Mouse (Mus musculus): ENCODE measurements around the gene Sh3glb1. TPM values are rescaled to one million over a fixed set of nuclear protein-coding genes. Genes with fewer than 3 reads are reported as not detected.

The Sh3glb1 gene
- total and polyA plus RNA-seq, 3 experiments: 52.0 to 189 (median 112) TPM

DNA sequence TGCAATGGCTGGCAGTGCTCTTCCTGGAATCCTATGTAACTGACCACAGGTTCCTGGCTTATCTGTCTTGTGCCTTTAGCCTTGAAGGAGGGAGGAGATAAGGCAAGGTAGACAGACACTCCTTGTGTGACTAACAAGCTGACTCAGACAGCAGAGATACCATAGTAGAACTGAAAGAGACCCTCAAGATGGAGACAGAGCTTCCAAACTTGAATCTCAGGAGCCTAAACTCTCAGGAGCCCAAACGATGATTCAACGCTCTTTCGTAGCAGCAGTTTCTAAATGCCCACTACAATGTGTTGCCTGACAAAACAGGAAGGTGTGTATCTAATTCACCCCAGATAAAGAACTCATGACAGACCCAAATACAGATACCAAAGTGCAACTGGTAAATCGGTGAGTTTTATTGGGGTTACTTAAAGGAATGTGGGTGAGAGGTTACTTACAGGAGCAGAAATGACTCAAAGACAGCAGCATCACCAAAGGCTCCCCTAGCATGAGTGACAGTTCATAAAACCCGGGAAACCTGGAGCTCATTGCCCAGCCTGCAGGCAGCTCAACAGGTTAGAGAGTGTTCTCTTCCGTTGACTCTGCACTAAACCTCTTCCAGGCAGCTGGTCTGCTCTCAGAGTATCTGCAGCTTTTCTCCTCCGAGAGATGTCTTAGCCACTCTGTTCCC lies 56.6 kb downstream of the Sh3glb1 start:
- Histone ChIP-seq H3K9me3 (replicated peaks; ENCODE audit: low read length) (no peaks in the 10 kb centered on the region), H3K9ac (ENCODE audit: insufficient read depth, low read depth) (no peak overlapping the region), H3K27me3 (replicated peaks) (no peaks in the 10 kb centered on the region), H3K4me2 (ENCODE audit: insufficient read depth, low read depth, poor library complexity, severe bottlenecking) (no peak overlapping the region), H3K36me3 (replicated peaks in 1 of 2; ENCODE audit: control insufficient read depth in 1 of 2, insufficient read depth in 1 of 2, low read length in 1 of 2) (no peaks in the 10 kb centered on the region), H3K27ac (ENCODE audit: insufficient read depth, low read depth) (no peak overlapping the region), H3K4me1 (ENCODE audit: control insufficient read depth in 1 of 2, insufficient read depth in 2 of 2) (no peaks in the 10 kb centered on the region), H3K79me2 (replicated peaks; ENCODE audit: control insufficient read depth, extremely low read depth, insufficient read depth, poor library complexity, severe bottlenecking) (no peaks in the 10 kb centered on the region), H3K4me3 (replicated peaks in 1 of 3; ENCODE audit: low read depth in 2 of 3, low read length in 2 of 3, poor library complexity in 1 of 3) (no peak overlapping the region)
- DNase-seq (ENCODE audit: extremely low read depth): no peak
- dilution Hi-C loops (cut with MboI; ENCODE audit: extremely low pct_ligation_motif_present, extremely low pct_unique_long_range_greater_than_20kb, low sequenced_read_pairs) (no loop called here), in situ Hi-C loops (cut with MboI; ENCODE audit: low pct_ligation_motif_present, low pct_unique_long_range_greater_than_20kb, low sequenced_read_pairs) (no loop called here)
- TF ChIP-seq JUND (conservative IDR thresholded peaks at IDR 0.05; ENCODE audit: low read depth, low read length) (no peak), MAX (IDR thresholded peaks at IDR 0.05; ENCODE audit: low read length) (no peak), KAT2A (IDR thresholded peaks at IDR 0.05; ENCODE audit: insufficient replicate concordance, low read length) (no peak), RAD21 (IDR thresholded peaks at IDR 0.05; ENCODE audit: low read depth, low read length) (no peak)

DNA sequence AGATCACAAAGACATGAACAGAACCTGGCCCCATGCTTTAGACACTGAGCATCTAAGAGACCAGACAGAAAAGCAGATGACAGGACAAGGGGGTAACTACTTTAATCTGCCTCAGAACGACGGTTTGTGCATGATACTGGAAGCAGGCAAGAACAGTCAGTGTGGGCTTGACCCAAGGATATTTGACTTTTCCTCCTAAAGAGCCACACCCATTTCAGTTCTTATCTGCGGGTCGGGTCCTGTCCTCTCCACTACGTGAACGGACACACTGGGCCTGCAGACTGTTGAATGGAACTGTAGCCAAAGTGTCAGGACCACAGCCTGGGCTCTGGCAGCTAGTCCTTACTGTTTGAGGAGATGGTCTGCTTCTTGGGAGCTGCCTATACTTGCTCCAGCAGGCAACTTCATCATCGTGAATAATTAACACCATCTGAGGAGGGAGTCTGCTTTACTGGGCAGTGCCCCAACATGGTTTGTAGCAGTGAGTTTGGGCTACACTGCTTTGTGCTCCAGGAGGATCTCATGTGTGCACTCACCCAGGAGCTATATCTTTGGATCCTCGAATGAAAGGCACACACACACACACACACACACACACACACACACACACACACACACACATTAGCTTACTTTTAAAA lies 57.8 kb downstream of the Sh3glb1 start:
- no peak for TF ChIP-seq ZC3H11A (IDR thresholded peaks at IDR 0.05; ENCODE audit: low read depth, low read length)
- no peak for TF ChIP-seq USF1 (IDR thresholded peaks at IDR 0.05; ENCODE audit: low read depth, low read length)
- no peak for TF ChIP-seq USF2 (conservative IDR thresholded peaks at IDR 0.05; ENCODE audit: low read depth, low read length)
- TF ChIP-seq NRF1 (IDR thresholded peaks at IDR 0.05; ENCODE audit: low read depth, low read length): no peak
- TF ChIP-seq ZMIZ1 (IDR thresholded peaks at IDR 0.05; ENCODE audit: low read depth, low read length): no peak
- no peak for TF ChIP-seq MAFK (IDR thresholded peaks at IDR 0.05; ENCODE audit: insufficient replicate concordance, low read length)
- TF ChIP-seq TBP (conservative IDR thresholded peaks at IDR 0.05; ENCODE audit: low read depth, low read length): no peak
- no peak for TF ChIP-seq POLR2A (IDR thresholded peaks at IDR 0.05; ENCODE audit: low read depth, low read length)
- no peak for TF ChIP-seq ETS1 (conservative IDR thresholded peaks at IDR 0.05; ENCODE audit: low read depth, low read length)
- TF ChIP-seq JUND (conservative IDR thresholded peaks at IDR 0.05; ENCODE audit: low read depth, low read length): no peak
- TF ChIP-seq JUN (IDR thresholded peaks at IDR 0.05; ENCODE audit: insufficient read depth, low read depth, low read length): no peak
- no peak for TF ChIP-seq BHLHE40 (IDR thresholded peaks at IDR 0.05; ENCODE audit: low read depth, low read length)
- TF ChIP-seq RCOR1 (conservative IDR thresholded peaks at IDR 0.05; ENCODE audit: low read depth, low read length): no peak
- TF ChIP-seq GABPA (IDR thresholded peaks at IDR 0.05; ENCODE audit: insufficient replicate concordance, low read depth, low read length): no peak
- in situ Hi-C loops (cut with MboI; ENCODE audit: low pct_ligation_motif_present, low pct_unique_long_range_greater_than_20kb, low sequenced_read_pairs): no loop called here
- H3K27ac ChIP-seq (ENCODE audit: insufficient read depth, low read depth): no peak overlapping the region
- DNase-seq (ENCODE audit: extremely low read depth): no peak
- no peaks in the 10 kb centered on the region for H3K9me3 ChIP-seq (replicated peaks; ENCODE audit: low read length)
- dilution Hi-C loops (cut with MboI; ENCODE audit: extremely low pct_ligation_motif_present, extremely low pct_unique_long_range_greater_than_20kb, low sequenced_read_pairs): no loop called here
- no peaks in the 10 kb centered on the region for H3K36me3 ChIP-seq (replicated peaks in 1 of 2; ENCODE audit: control insufficient read depth in 1 of 2, insufficient read depth in 1 of 2, low read length in 1 of 2)
- H3K4me3 ChIP-seq (replicated peaks in 1 of 3; ENCODE audit: low read depth in 2 of 3, low read length in 2 of 3, poor library complexity in 1 of 3): no peak overlapping the region
- H3K9ac ChIP-seq (ENCODE audit: insufficient read depth, low read depth): no peak overlapping the region
- no peaks in the 10 kb centered on the region for H3K79me2 ChIP-seq (replicated peaks; ENCODE audit: control insufficient read depth, extremely low read depth, insufficient read depth, poor library complexity, severe bottlenecking)
- no peak overlapping the region for H3K4me2 ChIP-seq (ENCODE audit: insufficient read depth, low read depth, poor library complexity, severe bottlenecking)
- H3K27me3 ChIP-seq (replicated peaks): no peaks in the 10 kb centered on the region
- H3K4me1 ChIP-seq (ENCODE audit: control insufficient read depth in 1 of 2, insufficient read depth in 2 of 2): no peaks in the 10 kb centered on the region

All from CH12.LX (cell line).